Mouse (Mus musculus): ENCODE measurements around the gene Arid4a. TPM values are rescaled to one million over a fixed set of nuclear protein-coding genes. Genes with fewer than 3 reads are reported as not detected.
"Not testable (repeated sequence)": the region's sequence is repeated elsewhere in the genome, so short reads cannot be mapped to it uniquely, and the experiment has no call there.

Arid4a gene
- polyA plus RNA-seq, 1 experiment from 2014 or later: 43.9 TPM

GRCm38 (mm10) chr12:71059741-71060140 is 44.0 kb downstream of the Arid4a start:
- Histone ChIP-seq H3K4me1 (no peaks in the 10 kb centered on the region), H3K27me3 (replicated peaks) (no peaks in the 10 kb centered on the region), H3K9me3 (replicated peaks) (no peaks in the 10 kb centered on the region), H3K4me2 (no peak overlapping the region), H3K27ac (replicated peaks) (no peak overlapping the region), H3K36me3 (peaks cover 39% of the 10 kb centered on the region), H3K4me3 (replicated peaks) (no peak overlapping the region), H3K9ac (replicated peaks) (no peak overlapping the region)
- ATAC-seq (ENCODE audit: low FRiP score): no peak
- 96% methylated on average over 7 of the region's 7 CpGs for WGBS

GRCm38 (mm10) chr12:71069846-71070245 is 54.1 kb downstream of the Arid4a start:
- WGBS: 93% methylated on average over 17 of the region's 17 CpGs
- ATAC-seq (ENCODE audit: low FRiP score): no peak

GRCm38 (mm10) chr12:71072048-71072447 is 56.3 kb downstream of the Arid4a start:
- H3K4me2 ChIP-seq: no peak overlapping the region
- no peak for ATAC-seq (ENCODE audit: low FRiP score)
- H3K9me3 ChIP-seq (replicated peaks): no peaks in the 10 kb centered on the region
- no peaks in the 10 kb centered on the region for H3K4me1 ChIP-seq
- no peaks in the 10 kb centered on the region for H3K27me3 ChIP-seq (replicated peaks)
- WGBS: 93% methylated on average over 4 of the region's 4 CpGs
- H3K9ac ChIP-seq (replicated peaks): no peak overlapping the region
- no peak overlapping the region for H3K27ac ChIP-seq (replicated peaks)
- peaks cover 89% of the 10 kb centered on the region for H3K36me3 ChIP-seq
- no peak overlapping the region for H3K4me3 ChIP-seq (replicated peaks)

More at GRCm38 (mm10) chr12:71069846-71070245, 54.1 kb downstream of the Arid4a start:
- Histone ChIP-seq H3K4me3 (replicated peaks) (no peak overlapping the region), H3K27me3 (replicated peaks) (no peaks in the 10 kb centered on the region), H3K27ac (replicated peaks) (no peak overlapping the region), H3K9me3 (replicated peaks) (no peaks in the 10 kb centered on the region), H3K9ac (replicated peaks) (no peak overlapping the region), H3K4me2 (no peak overlapping the region), H3K4me1 (no peaks in the 10 kb centered on the region), H3K36me3 (peaks cover 81% of the 10 kb centered on the region)

- H3K9ac ChIP-seq (replicated peaks): no peak overlapping the region
- H3K9me3 ChIP-seq (replicated peaks): no peaks in the 10 kb centered on the region
- no peak overlapping the region for H3K27ac ChIP-seq (replicated peaks)
- H3K27me3 ChIP-seq (replicated peaks): no peaks in the 10 kb centered on the region
- no peak overlapping the region for H3K4me3 ChIP-seq (replicated peaks)
- H3K36me3 ChIP-seq: peaks cover 77% of the 10 kb centered on the region
- ATAC-seq (ENCODE audit: low FRiP score): no peak
- WGBS: 59% methylated on average over 12 of the region's 12 CpGs
- no peaks in the 10 kb centered on the region for H3K4me1 ChIP-seq
- H3K4me2 ChIP-seq: no peak overlapping the region
Measured at GRCm38 (mm10) chr12:71073113-71073730, 57.4 kb downstream of the Arid4a start.

- 91% methylated on average over 8 of the region's 8 CpGs for WGBS
- H3K9ac ChIP-seq (replicated peaks): no peak overlapping the region
- no peak overlapping the region for H3K27ac ChIP-seq (replicated peaks)
- H3K4me3 ChIP-seq (replicated peaks): no peak overlapping the region
- no peak overlapping the region for H3K4me2 ChIP-seq
- H3K9me3 ChIP-seq (replicated peaks): no peaks in the 10 kb centered on the region
- H3K4me1 ChIP-seq: no peaks in the 10 kb centered on the region
- H3K27me3 ChIP-seq (replicated peaks): no peaks in the 10 kb centered on the region
- H3K36me3 ChIP-seq: peaks cover 24% of the 10 kb centered on the region
- no peak for ATAC-seq (ENCODE audit: low FRiP score)
Measured at GRCm38 (mm10) chr12:71086331-71086730, 70.5 kb downstream of the Arid4a start.

GRCm38 (mm10) chr12:71104275-71104674 is 88.5 kb downstream of the Arid4a start:
- not testable (repeated sequence) for ATAC-seq (ENCODE audit: low FRiP score)

GRCm38 (mm10) chr12:71107216-71107771 is 91.5 kb downstream of the Arid4a start:
- Histone ChIP-seq H3K36me3 (no peaks in the 10 kb centered on the region), H3K9me3 (replicated peaks) (no peaks in the 10 kb centered on the region), H3K4me2 (no peak overlapping the region), H3K4me3 (replicated peaks) (no peak overlapping the region), H3K9ac (replicated peaks) (no peak overlapping the region), H3K27ac (replicated peaks) (no peak overlapping the region), H3K4me1 (peaks cover 5% of the 10 kb centered on the region; the same call in 1 of the 2 replicates), H3K27me3 (replicated peaks) (no peaks in the 10 kb centered on the region; the same call in 1 of the 2 replicates)
- ATAC-seq (ENCODE audit: low FRiP score): no peak
- 86% methylated on average over 6 of the region's 6 CpGs for WGBS

More at GRCm38 (mm10) chr12:71104275-71104674, 88.5 kb downstream of the Arid4a start:
- not testable (repeated sequence) for H3K27me3 ChIP-seq (replicated peaks); H3K36me3 ChIP-seq; H3K9ac ChIP-seq (replicated peaks); H3K4me1 ChIP-seq; H3K4me2 ChIP-seq; H3K9me3 ChIP-seq (replicated peaks); H3K27ac ChIP-seq (replicated peaks); H3K4me3 ChIP-seq (replicated peaks)
- WGBS: 97% methylated on average over 4 of the region's 4 CpGs

GRCm38 (mm10) chr12:71111331-71111730 is 95.5 kb downstream of the Arid4a start, which contains the start of gene Tomm20l:
TSS of gene Tomm20l (plus strand) at chr12:71111428.
- ATAC-seq (ENCODE audit: low FRiP score): no peak
- H3K27ac ChIP-seq (replicated peaks): no peak within 1 kb of the TSS
- no peak within 1 kb of the TSS; the same call in 1 of the 2 replicates for H3K9ac ChIP-seq (replicated peaks)
- peak within 1 kb of the TSS; percentile 17 for H3K4me3 ChIP-seq (replicated peaks)
- H3K36me3 ChIP-seq: no peaks in the 10 kb centered on the region
- no peaks in the 10 kb centered on the region for H3K9me3 ChIP-seq (replicated peaks)
- H3K4me2 ChIP-seq: peak within 1 kb of the TSS; percentile 50
- WGBS: 12% methylated on average over 33 of the region's 33 CpGs
- peaks cover 13% of the 10 kb centered on the region for H3K4me1 ChIP-seq
- no peaks in the 10 kb centered on the region; the same call in 1 of the 2 replicates for H3K27me3 ChIP-seq (replicated peaks)

GRCm38 (mm10) chr12:71113074-71113473 is 97.3 kb downstream of the Arid4a start:
- Histone ChIP-seq H3K27ac (replicated peaks) (no peak overlapping the region), H3K4me2 (no peak overlapping the region), H3K4me3 (replicated peaks) (no peak overlapping the region), H3K9ac (replicated peaks) (no peak overlapping the region), H3K4me1 (peaks cover 13% of the 10 kb centered on the region), H3K9me3 (replicated peaks) (no peaks in the 10 kb centered on the region), H3K27me3 (replicated peaks) (no peaks in the 10 kb centered on the region; the same call in 1 of the 2 replicates), H3K36me3 (no peaks in the 10 kb centered on the region)
- ATAC-seq (ENCODE audit: low FRiP score): no peak
- WGBS: 90% methylated on average over 10 of the region's 10 CpGs

- H3K9me3 ChIP-seq (replicated peaks): no peaks in the 10 kb centered on the region
- no peaks in the 10 kb centered on the region; the same call in 1 of the 2 replicates for H3K27me3 ChIP-seq (replicated peaks)
- peak overlapping the region; percentile 32 for H3K4me2 ChIP-seq
- no peak; the same call in 1 of the 2 replicates for ATAC-seq (ENCODE audit: low FRiP score)
- 31% methylated on average over 12 of the region's 12 CpGs for WGBS
- no peaks in the 10 kb centered on the region for H3K36me3 ChIP-seq
- H3K4me3 ChIP-seq (replicated peaks): no peak overlapping the region
- no peak overlapping the region for H3K9ac ChIP-seq (replicated peaks)
- H3K4me1 ChIP-seq: peaks cover 13% of the 10 kb centered on the region
- no peak overlapping the region for H3K27ac ChIP-seq (replicated peaks)
Measured at GRCm38 (mm10) chr12:71113675-71114288, 98.0 kb downstream of the Arid4a start.

GRCm38 (mm10) chr12:71116411-71116810 is 100.6 kb downstream of the Arid4a start:
- no peaks in the 10 kb centered on the region for H3K9me3 ChIP-seq (replicated peaks)
- no peak overlapping the region for H3K27ac ChIP-seq (replicated peaks)
- H3K4me2 ChIP-seq: no peak overlapping the region
- H3K4me1 ChIP-seq: peaks cover 11% of the 10 kb centered on the region
- no peaks in the 10 kb centered on the region; the same call in 1 of the 2 replicates for H3K27me3 ChIP-seq (replicated peaks)
- no peak overlapping the region for H3K4me3 ChIP-seq (replicated peaks)
- 79% methylated on average over 5 of the region's 5 CpGs for WGBS
- no peak for ATAC-seq (ENCODE audit: low FRiP score)
- H3K36me3 ChIP-seq: peaks cover 3% of the 10 kb centered on the region; the same call in 1 of the 2 replicates
- no peak overlapping the region for H3K9ac ChIP-seq (replicated peaks)

GRCm38 (mm10) chr12:71122731-71123130 is 106.9 kb downstream of the Arid4a start:
- Histone ChIP-seq H3K27ac (replicated peaks) (no peak overlapping the region), H3K27me3 (replicated peaks) (no peaks in the 10 kb centered on the region), H3K9ac (replicated peaks) (no peak overlapping the region), H3K36me3 (peaks cover 33% of the 10 kb centered on the region), H3K4me1 (no peaks in the 10 kb centered on the region), H3K4me2 (no peak overlapping the region), H3K9me3 (replicated peaks) (no peaks in the 10 kb centered on the region), H3K4me3 (replicated peaks) (no peak overlapping the region)
- WGBS: 89% methylated on average over 10 of the region's 10 CpGs
- ATAC-seq (ENCODE audit: low FRiP score): no peak
